Mouse (Mus musculus) thymus, adult 18-20 months (tissue): Measurements from ENCODE around the gene Daam1.

Experiments used
- DNase-seq, 2 experiments: peaks; one replicate each; pipeline ENCODE4 v3.0.0; 2022; ENCODE audit warnings: mixed read lengths in 2 of 2

The Daam1 gene

DNA sequence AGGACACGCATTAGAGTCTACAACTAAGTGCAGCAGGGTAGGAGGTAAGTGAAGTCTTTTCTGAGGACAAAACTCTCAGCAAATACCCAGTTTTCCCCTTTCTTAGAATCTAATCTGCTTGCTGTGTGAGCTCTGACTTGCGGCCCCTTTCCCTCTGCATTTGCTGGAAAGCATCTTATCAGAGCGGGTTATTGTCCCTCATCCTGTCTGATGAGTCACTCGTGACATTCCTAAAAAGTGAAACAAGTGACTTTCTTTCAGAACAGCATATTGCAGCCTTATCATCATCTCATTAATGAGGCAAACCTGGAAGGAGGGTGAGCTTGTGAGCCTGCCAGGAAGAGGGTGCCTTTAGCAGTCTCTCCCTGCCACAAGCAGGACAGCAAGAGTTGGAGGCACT, 68.7 kb downstream of the Daam1 start:
- no peak for DNase-seq

DNA sequence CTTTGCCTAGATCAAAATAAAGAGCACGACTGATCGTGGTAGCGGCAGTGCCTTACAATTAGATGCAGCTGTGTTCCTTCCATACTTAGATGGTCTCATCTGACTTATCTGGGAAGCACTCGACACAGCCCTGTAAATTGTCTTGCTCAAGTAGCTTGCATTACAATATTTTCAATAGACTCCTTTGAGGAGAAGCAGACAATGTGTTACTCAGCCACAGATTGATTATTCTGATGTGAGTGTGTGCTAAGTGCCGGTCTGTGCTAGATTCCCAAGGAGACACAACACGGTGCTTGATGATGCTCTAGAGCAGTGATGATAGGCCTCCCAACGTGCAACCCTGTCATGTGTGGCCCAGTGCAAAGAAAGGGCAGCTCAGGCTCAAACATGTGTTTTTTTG, 70.3 kb downstream of the Daam1 start:
- no peak for DNase-seq

- DNase-seq: no peak
These were observed 71.0 kb downstream of the Daam1 start for GRCm38 (mm10) chr12:71901859-71902258.

DNA sequence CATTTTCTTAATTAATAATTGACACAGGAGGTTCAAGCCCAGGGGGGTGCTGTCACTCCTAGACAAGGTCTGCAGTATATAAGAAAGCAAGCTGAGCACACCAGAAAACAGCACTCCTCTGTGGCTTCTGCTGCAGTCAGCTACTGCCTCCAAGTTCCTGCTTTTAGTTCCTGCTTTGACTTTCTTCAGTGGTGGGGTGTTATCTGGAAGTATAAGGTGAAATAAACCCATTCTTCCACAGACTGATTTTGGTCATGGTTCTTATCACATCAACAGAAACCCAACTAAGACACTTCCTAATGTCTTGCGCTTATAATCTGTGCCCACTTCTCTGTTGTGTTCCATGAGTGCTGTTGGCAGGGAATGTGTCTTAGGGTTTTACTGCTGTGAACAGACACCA, 71.4 kb downstream of the Daam1 start:
- DNase-seq: no peak

DNA sequence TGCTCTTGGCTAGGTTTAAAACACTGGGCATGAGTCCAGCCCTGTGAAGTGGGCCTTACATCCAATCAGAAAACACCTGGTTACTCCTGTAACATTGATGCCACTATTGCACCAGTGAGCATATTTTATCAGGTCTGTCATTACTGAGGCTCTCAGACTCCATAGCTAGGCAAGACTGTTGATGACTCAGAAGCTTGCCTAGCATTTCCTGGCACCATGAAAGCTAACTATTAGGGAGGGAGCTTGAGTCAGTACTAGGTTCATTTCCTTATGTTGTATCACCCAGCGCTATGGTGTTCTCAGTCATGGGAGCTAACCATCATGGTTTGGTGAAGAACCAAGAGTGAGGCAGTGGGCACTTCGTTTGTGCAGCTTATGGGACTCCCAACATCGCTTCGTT, 72.3 kb downstream of the Daam1 start:
- no peak for DNase-seq

- DNase-seq: no peak
These were observed 73.4 kb downstream of the Daam1 start for GRCm38 (mm10) chr12:71904310-71904709.

GRCm38 (mm10) chr12:71904926-71905325, 74.0 kb downstream of the Daam1 start:
- no peak for DNase-seq

DNA sequence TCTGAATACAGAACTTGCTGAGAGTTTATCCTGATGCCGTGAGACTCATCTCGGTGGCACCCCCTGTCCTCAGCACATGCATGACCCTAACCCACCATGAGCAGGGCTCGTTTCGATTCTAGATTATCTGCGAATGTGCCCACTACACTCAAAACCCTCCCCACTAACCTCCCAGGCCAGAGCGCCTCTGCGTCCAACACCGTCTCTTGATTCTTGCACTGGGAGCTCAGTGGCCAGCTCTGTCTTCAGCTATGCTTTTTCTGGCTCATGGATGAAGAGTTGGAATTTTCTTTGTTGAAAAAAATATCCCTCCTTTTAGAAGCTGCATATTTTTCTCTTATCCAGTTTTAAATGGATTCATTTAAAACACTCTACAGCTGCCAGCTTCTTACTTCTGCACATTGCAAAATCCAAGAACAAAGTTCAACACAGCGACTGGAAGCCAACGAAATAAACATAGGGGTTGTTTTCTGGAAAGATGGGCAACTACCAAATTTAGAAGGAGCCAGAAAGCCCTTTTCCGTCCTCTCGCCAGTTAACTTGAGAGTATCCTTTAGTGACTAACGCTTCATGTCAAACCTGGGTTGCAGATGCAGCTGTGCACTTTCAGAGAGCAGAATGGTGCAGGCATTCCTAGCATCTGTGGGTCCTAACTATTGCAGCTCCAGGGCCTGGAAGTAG, 74.9 kb downstream of the Daam1 start:
- no peak for DNase-seq

DNA sequence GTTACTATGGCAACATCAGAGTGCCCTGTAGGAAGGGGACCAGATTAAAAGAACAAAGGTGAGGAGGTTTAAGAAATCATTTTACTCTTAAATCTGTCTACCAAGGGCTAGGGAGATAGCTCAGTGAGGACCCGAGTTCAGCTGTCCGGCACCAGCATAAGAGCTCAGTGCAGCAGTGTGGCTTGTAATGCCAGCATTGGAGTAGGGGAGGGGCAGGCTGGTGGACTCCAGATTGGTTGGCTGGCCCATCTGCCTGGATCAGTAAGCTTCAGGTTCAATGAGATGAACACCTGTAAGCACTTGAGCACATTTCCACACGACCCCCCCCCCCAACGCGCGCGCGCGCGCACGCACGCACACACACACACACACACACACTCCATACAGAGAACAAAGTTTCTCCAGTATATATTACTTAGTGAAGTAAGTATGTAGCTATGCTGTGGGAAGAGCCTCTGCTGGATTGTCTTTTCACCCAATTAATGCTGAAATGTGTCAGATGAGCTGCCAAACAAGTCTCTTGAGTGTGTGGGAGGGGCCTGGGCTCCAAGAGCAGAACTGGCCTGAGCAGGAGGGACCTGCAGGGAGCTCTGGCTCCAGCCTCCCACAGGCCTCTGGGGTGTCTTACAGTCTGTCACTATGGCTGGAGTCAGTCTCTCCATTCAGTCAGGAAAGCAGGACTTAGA, 75.8 kb downstream of the Daam1 start:
- no peak for DNase-seq

GRCm38 (mm10) chr12:71908984-71909383, 78.1 kb downstream of the Daam1 start:
- no peak for DNase-seq

DNA sequence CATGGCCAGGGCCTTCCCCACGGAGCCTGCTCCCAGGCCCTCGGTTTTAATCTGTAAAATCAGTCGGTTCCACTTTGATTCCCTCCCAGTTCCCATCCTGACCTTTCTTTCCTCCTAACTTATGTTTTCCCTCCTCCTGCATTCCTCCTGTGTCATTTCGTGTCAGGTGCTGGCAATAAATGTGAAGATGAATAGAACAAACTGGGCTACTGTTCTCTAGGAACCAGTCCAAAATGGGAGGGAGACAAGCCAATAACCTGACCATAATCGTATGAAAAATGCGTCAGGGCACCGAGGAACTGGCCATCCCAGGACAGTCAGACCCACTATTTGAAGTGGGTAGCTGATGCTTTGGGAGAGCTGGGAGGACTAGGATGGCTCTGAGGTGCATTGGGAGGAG, 79.4 kb downstream of the Daam1 start:
- no peak for DNase-seq

GRCm38 (mm10) chr12:71912262-71912661, 81.4 kb downstream of the Daam1 start:
- DNase-seq: no peak

GRCm38 (mm10) chr12:71919156-71919555, 88.3 kb downstream of the Daam1 start:
- DNase-seq: no peak

DNA sequence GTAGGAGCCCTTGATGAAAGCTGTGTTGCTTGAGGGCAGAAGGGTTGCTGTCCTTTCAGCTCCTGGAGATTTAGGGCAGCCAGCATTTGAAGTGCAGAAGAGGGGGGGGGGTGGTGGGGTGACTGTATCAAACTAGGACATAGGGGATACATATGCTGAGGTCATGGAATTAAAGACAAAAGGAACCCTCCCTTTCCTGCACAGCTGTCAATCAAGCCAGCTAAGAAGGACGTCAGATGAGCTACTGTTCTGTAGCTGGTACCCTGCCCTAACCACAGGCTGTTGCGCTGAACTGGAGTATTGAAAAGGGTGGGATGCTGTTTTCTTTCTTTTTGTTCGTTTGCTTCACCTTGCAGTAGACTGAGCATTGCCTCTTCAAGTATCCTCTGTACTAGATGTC, 89.1 kb downstream of the Daam1 start:
- DNase-seq: no peak

- DNase-seq: no peak
These were observed 92.0 kb downstream of the Daam1 start for GRCm38 (mm10) chr12:71922827-71923381.

GRCm38 (mm10) chr12:71924978-71925529, 94.2 kb downstream of the Daam1 start:
- DNase-seq: no peak

GRCm38 (mm10) chr12:71925990-71926700, 95.3 kb downstream of the Daam1 start:
- DNase-seq: no peak

DNA sequence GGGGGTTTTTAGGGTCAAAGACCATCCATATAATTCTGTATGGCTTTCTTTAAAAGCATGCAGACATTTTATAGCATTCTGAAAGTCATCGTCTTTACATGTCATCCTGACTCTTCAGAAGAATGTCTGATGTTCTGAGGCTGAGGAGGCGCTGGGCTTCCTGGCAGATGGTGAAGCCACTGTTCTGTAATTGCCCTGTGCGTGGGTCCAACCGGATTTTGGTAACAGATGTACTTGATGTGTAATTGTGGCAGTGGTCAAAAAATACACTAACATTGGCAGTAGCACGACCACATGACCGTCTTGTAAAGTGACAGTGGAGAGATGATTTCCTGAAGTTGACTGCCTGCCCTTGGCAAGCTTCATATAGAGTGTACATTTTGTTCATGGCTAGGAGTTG, 97.2 kb downstream of the Daam1 start:
- no peak for DNase-seq

DNA sequence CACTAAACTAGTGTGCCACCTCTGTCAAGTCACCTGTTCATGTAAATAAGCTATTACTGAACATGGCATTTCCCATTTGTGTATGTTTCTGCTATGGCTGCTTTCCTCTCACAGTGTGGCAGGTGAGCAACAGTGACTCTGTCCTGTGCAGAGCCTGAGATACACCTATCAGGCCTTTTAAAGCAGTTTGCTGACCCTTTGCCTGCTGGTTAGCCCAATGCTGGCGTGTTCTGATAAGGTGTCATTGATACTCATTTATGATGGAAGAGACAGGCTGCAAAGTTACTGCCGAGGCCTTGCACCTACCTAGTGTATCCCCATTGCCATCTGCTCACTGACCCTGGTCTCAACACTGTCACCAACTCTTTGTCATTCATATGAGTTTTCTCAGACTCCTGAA, 99.0 kb downstream of the Daam1 start:
- no peak for DNase-seq

GRCm38 (mm10) chr12:71932433-71933386, 101.8 kb downstream of the Daam1 start:
- DNase-seq: peak; percentile 24 to 55

- DNase-seq: no peak
These were observed 103.2 kb downstream of the Daam1 start for GRCm38 (mm10) chr12:71933989-71934645.

GRCm38 (mm10) chr12:71936636-71937035, 105.8 kb downstream of the Daam1 start:
- no peak for DNase-seq
